Mouse (Mus musculus) forebrain, postnatal 0 days (tissue): Measurements from ENCODE around the gene Gpc6. TPM values are rescaled to one million over a fixed set of nuclear protein-coding genes. Genes with fewer than 3 reads are reported as not detected.

Experiments used
- ATAC-seq: fragments of 200-750 bp; cut with Nextera tagmentation; 2 replicates; pipeline ENCODE4 v1.8.0; 2017; ENCODE audit warnings: mild to moderate bottlenecking, moderate library complexity
- DNase-seq: peaks from one replicate; pipeline ENCODE4 v3.0.0-alpha.2; 2015
- H3K27ac ChIP-seq: fragments of 300-500 bp; sonication (generic); 2 replicates; pipeline ENCODE4 v1.5.1; 2014; ENCODE audit warnings: low read depth, mild to moderate bottlenecking, antibody characterized with exemption, low read length, moderate library complexity, mixed read lengths
- H3K27me3 ChIP-seq: fragments of 300-500 bp; sonication (generic); 2 replicates; pipeline ENCODE4 v1.6.1; 2014; ENCODE audit warnings: mild to moderate bottlenecking, low read length, mixed read lengths; ENCODE audit not compliant: insufficient read depth
- H3K36me3 ChIP-seq: fragments of 300-500 bp; sonication (generic); 2 replicates; pipeline ENCODE4 v1.6.1; 2014; ENCODE audit warnings: mild to moderate bottlenecking, moderate library complexity; ENCODE audit not compliant: insufficient read depth
- H3K4me1 ChIP-seq: fragments of 300-500 bp; sonication (generic); 2 replicates; pipeline ENCODE4 v1.6.1; 2014; ENCODE audit warnings: antibody characterized with exemption; ENCODE audit not compliant: insufficient read depth
- H3K4me2 ChIP-seq: fragments of 300-500 bp; sonication (generic); 2 replicates; pipeline ENCODE4 v1.6.1; 2014; ENCODE audit warnings: low read depth, mild to moderate bottlenecking, moderate library complexity
- H3K4me3 ChIP-seq: fragments of 300-500 bp; sonication (generic); 2 replicates; pipeline ENCODE4 v1.5.1; 2014; ENCODE audit warnings: low read depth, low read length, mixed read lengths
- H3K9ac ChIP-seq: fragments of 300-500 bp; sonication (generic); 2 replicates; pipeline ENCODE4 v1.6.1; 2014; ENCODE audit warnings: mild to moderate bottlenecking
- H3K9me3 ChIP-seq: fragments of 300-500 bp; sonication (generic); 2 replicates; pipeline ENCODE4 v1.6.1; 2016; ENCODE audit warnings: low read length
- CTCF ChIP-seq: sonication (generic); IDR thresholded peaks from 2 replicates; pipeline ENCODE4 v1.5.1; 2016; ENCODE audit warnings: antibody characterized with exemption, control low read depth, low read depth
- WGBS: fragments of 180-500 bp; shearing (Covaris S2); extraction: QIAGEN DNeasy Blood & Tissue Kit; methylation state at CpG from one replicate; pipeline ENCODE4 v1.1.7; 2014; 5-methylcytosine and 5-hydroxymethylcytosine counted together
- polyA plus RNA-seq: library from polyadenylated mRNA; unstranded; fragments of >200 nt; fragmentation: Nextera tagmentation; extraction: Ambion mirVana; gene quantifications from 2 replicates; pipeline ENCODE4 v1.2.1, GENCODE M21; 2015
- total RNA-seq: library from RNA; depleted of rRNA; stranded (reverse); fragments of >200 nt; gene quantifications from 2 replicates; pipeline ENCODE4 v1.2.3, GENCODE M21; 2014

Gpc6 gene
- total and polyA plus RNA-seq, 2 experiments from 2014 or later: 10.9 to 20.8 TPM

GRCm38 (mm10) chr14:117384096-117384770, 459.1 kb downstream of the Gpc6 start:
- Histone ChIP-seq H3K4me1 (no peaks in the 10 kb centered on the region), H3K36me3 (no peaks in the 10 kb centered on the region), H3K9ac (no peak overlapping the region), H3K4me3 (no peak overlapping the region), H3K4me2 (no peak overlapping the region), H3K9me3 (no peaks in the 10 kb centered on the region), H3K27me3 (no peaks in the 10 kb centered on the region), H3K27ac (no peak overlapping the region)
- DNase-seq (no peak), ATAC-seq (no peak)
- TF ChIP-seq CTCF: no peak
- 47% methylated on average over 8 of the region's 8 CpGs for WGBS

GRCm38 (mm10) chr14:117385731-117386270, 460.7 kb downstream of the Gpc6 start:
- Histone ChIP-seq H3K9ac (no peak overlapping the region), H3K4me3 (no peak overlapping the region), H3K27me3 (no peaks in the 10 kb centered on the region), H3K9me3 (no peaks in the 10 kb centered on the region), H3K4me2 (no peak overlapping the region), H3K27ac (no peak overlapping the region), H3K4me1 (no peaks in the 10 kb centered on the region), H3K36me3 (no peaks in the 10 kb centered on the region)
- ATAC-seq (no peak), DNase-seq (no peak)
- no peak for TF ChIP-seq CTCF

GRCm38 (mm10) chr14:117390794-117391320, 465.7 kb downstream of the Gpc6 start:
- Histone ChIP-seq H3K27me3 (no peaks in the 10 kb centered on the region), H3K4me2 (no peak overlapping the region), H3K9ac (no peak overlapping the region), H3K4me3 (no peak overlapping the region), H3K9me3 (no peaks in the 10 kb centered on the region), H3K36me3 (no peaks in the 10 kb centered on the region), H3K4me1 (no peaks in the 10 kb centered on the region), H3K27ac (no peak overlapping the region)
- no peak for TF ChIP-seq CTCF
- DNase-seq (no peak), ATAC-seq (no peak)
- 61% methylated on average over 3 of the region's 3 CpGs for WGBS

DNA sequence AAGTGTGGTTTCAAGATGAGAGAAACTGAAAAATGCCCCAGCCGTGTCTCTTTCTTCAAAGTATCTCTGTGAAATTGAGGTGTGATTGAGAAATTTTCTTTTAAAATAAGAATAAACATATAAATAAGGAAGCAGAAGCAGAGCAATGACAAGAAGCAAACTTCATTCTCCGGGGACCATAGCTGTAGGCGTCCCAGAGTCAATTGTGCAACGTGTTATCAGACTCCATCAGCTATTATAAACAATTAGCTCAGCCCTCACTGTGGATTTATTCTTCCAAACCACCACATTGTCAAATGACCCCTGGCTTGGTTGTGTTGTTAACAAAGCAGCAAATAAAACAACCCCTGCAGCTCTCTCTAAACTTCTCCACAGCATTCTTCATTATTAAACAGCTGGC, 466.3 kb downstream of the Gpc6 start:
- TF ChIP-seq CTCF: no peak
- H3K4me1 ChIP-seq: no peaks in the 10 kb centered on the region
- no peaks in the 10 kb centered on the region for H3K36me3 ChIP-seq
- H3K27ac ChIP-seq: no peak overlapping the region
- no peak overlapping the region for H3K4me3 ChIP-seq
- 70% methylated on average over 4 of the region's 4 CpGs for WGBS
- DNase-seq (no peak), ATAC-seq (no peak)
- H3K9me3 ChIP-seq: no peaks in the 10 kb centered on the region
- H3K27me3 ChIP-seq: no peaks in the 10 kb centered on the region
- H3K4me2 ChIP-seq: no peak overlapping the region
- no peak overlapping the region for H3K9ac ChIP-seq

- H3K27ac ChIP-seq: no peak overlapping the region
- H3K4me3 ChIP-seq: no peak overlapping the region
- DNase-seq: no peak
- WGBS: 90% methylated on average over 3 of the region's 3 CpGs
- H3K9ac ChIP-seq: no peak overlapping the region
- H3K36me3 ChIP-seq: no peaks in the 10 kb centered on the region
- no peaks in the 10 kb centered on the region for H3K9me3 ChIP-seq
- no peak for TF ChIP-seq CTCF
- no peaks in the 10 kb centered on the region for H3K27me3 ChIP-seq
- H3K4me1 ChIP-seq: no peaks in the 10 kb centered on the region
- no peak overlapping the region for H3K4me2 ChIP-seq
- no peak for ATAC-seq
Observed at GRCm38 (mm10) chr14:117397165-117397564, 472.1 kb downstream of the Gpc6 start.

DNA sequence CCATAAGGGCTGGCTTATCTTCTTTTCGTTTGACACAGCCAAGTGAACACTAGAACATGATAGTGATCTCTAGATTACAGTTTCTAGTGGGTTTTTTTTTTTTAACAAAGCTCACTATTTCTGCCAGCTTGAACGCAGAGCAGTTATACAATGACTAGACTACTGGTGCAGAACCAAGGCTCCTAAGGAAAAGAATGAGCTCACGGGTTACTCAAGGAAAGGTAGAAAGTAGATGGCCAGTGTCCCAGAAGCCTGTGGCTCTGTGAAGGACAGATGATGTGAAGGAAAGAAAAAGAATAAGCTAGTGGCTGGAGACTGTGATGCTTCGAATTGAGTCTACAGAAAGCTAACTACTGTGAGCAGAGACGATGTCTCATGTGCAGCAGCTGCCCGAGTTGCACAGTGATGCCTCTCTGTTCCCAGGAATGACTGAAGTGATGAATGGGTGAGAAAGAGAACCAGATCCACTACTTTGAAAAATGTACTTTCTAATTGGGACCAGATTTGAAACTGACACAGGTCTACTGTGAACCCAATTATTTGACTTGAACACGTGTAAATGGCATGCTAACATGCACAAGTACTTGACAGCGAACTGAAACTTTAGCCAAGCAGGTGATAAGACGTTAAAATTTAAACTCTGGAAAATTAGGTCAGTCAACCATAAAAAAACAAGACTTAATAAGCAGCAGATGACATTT, 482.9 kb downstream of the Gpc6 start:
- WGBS: 70% methylated on average over 9 of the region's 9 CpGs
- no peaks in the 10 kb centered on the region for H3K9me3 ChIP-seq
- no peak for TF ChIP-seq CTCF
- ATAC-seq (no peak), DNase-seq (no peak)
- H3K4me3 ChIP-seq: no peak overlapping the region
- no peak overlapping the region for H3K4me2 ChIP-seq
- no peak overlapping the region for H3K27ac ChIP-seq
- H3K36me3 ChIP-seq: no peaks in the 10 kb centered on the region
- no peaks in the 10 kb centered on the region for H3K4me1 ChIP-seq
- no peaks in the 10 kb centered on the region for H3K27me3 ChIP-seq
- no peak overlapping the region for H3K9ac ChIP-seq

DNA sequence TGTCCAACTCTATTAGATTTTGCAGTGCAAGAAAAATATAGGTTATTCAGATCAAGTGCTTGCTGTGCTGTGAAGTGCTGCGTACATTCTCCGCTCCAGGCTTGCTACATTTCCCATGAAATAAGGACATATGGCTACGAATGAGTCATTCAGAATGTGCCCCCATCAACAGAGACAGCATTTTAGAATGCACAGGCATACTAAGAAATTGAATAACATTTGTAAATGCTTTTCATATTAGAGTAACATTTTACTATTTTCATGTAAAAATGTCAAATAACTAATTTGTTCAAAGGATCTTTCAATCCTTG, 483.4 kb downstream of the Gpc6 start:
- no peak for TF ChIP-seq CTCF
- Histone ChIP-seq H3K27ac (no peak overlapping the region), H3K4me2 (no peak overlapping the region), H3K4me1 (no peaks in the 10 kb centered on the region), H3K9ac (no peak overlapping the region), H3K9me3 (no peaks in the 10 kb centered on the region), H3K27me3 (no peaks in the 10 kb centered on the region), H3K4me3 (no peak overlapping the region), H3K36me3 (no peaks in the 10 kb centered on the region)
- DNase-seq: no peak
- no peak for ATAC-seq
- 69% methylated on average over 3 of the region's 3 CpGs for WGBS
